Mouse (Mus musculus) liver, embryonic 14.5 days (tissue): Measurements from ENCODE around the gene Ndufa3. TPM values are rescaled to one million over a fixed set of nuclear protein-coding genes. Genes with fewer than 3 reads are reported as not detected.

ENCODE experiments used
- ATAC-seq: fragments of 200-750 bp; cut with Nextera tagmentation; 2 replicates; pipeline ENCODE4 v1.8.0; 2017; ENCODE audit warnings: moderate number of reproducible peaks, mild to moderate bottlenecking, moderate library complexity; ENCODE audit not compliant: insufficient read depth
- DNase-seq, 3 experiments: peaks; one replicate each; pipeline ENCODE4 v3.0.0-alpha.2; 2012 to 2013; ENCODE audit warnings: low read depth in 3 of 3, low spot score in 3 of 3
- H3K27ac ChIP-seq: fragments of 300-500 bp; sonication (generic); 2 replicates; pipeline ENCODE4 v1.5.1; 2014; ENCODE audit warnings: moderate library complexity, mild to moderate bottlenecking, control low read depth, inconsistent platforms
- H3K27me3 ChIP-seq: fragments of 300-500 bp; sonication (generic); 2 replicates; pipeline ENCODE4 v1.6.1; 2014; ENCODE audit warnings: mild to moderate bottlenecking, low read length, moderate library complexity; ENCODE audit not compliant: control insufficient read depth, insufficient read depth
- H3K36me3 ChIP-seq: fragments of 300-500 bp; sonication (generic); replicated peaks from 2 replicates; pipeline ENCODE4 v1.6.1; 2014; ENCODE audit warnings: low read depth; ENCODE audit not compliant: control insufficient read depth, insufficient read depth
- H3K4me1 ChIP-seq, 2 experiments: fragments of 200-500 bp in 1 of 2; fragments of 300-500 bp in 1 of 2; sonication (generic) in 1 of 2; replicated peaks; 2 replicates each; pipeline ENCODE4 v1.6.1; 2012 to 2014; ENCODE audit warnings: antibody characterized with exemption in 1 of 2, inconsistent platforms in 1 of 2, low read length in 1 of 2; ENCODE audit not compliant: control insufficient read depth in 2 of 2, insufficient read depth in 2 of 2
- H3K4me2 ChIP-seq: fragments of 300-500 bp; sonication (generic); 2 replicates; pipeline ENCODE4 v1.6.1; 2014; ENCODE audit warnings: low read depth, mild to moderate bottlenecking, control low read depth, moderate library complexity
- H3K4me3 ChIP-seq, 2 experiments: fragments of 200-500 bp in 1 of 2; fragments of 300-500 bp in 1 of 2; sonication (generic) in 1 of 2; 2 replicates each; pipeline ENCODE4 v1.5.1; 2012 to 2014; ENCODE audit warnings: low read depth in 2 of 2, low read length in 2 of 2, mild to moderate bottlenecking in 2 of 2, control low read depth in 1 of 2, inconsistent platforms in 1 of 2, moderate library complexity in 1 of 2; ENCODE audit not compliant: insufficient read depth in 1 of 2
- H3K9ac ChIP-seq: fragments of 300-500 bp; sonication (generic); replicated peaks from 2 replicates; pipeline ENCODE4 v1.6.1; 2014; ENCODE audit warnings: mild to moderate bottlenecking, control low read depth, moderate library complexity
- H3K9me3 ChIP-seq: fragments of 300-500 bp; sonication (generic); 2 replicates; pipeline ENCODE4 v1.6.1; 2016; ENCODE audit warnings: low read length, mixed read lengths; ENCODE audit not compliant: control insufficient read depth
- CTCF ChIP-seq: IDR thresholded peaks from 2 replicates; pipeline ENCODE4 v1.5.1; 2016; ENCODE audit warnings: antibody characterized with exemption, low read depth, control low read depth
- EP300 ChIP-seq: IDR thresholded peaks from 2 replicates; pipeline ENCODE4 v1.6.1; 2016; ENCODE audit warnings: antibody characterized with exemption, low read depth
- WGBS: fragments of 180-500 bp; shearing (Covaris S2); extraction: QIAGEN DNeasy Blood & Tissue Kit; methylation state at CpG from one replicate; pipeline ENCODE4 v1.1.7; 2014; ENCODE audit not compliant: insufficient replicate concordance; 5-methylcytosine and 5-hydroxymethylcytosine counted together
- polyA plus RNA-seq, 2 experiments: library from polyadenylated mRNA; depleted of rRNA in 1 of 2; stranded (reverse) in 1 of 2; unstranded in 1 of 2; fragments of >200 nt; fragmentation: Nextera tagmentation in 1 of 2; extraction: Ambion mirVana in 1 of 2; gene quantifications; 2 replicates each; pipeline versions ENCODE4 v1.2.1 to v1.2.3; 2012 to 2014

Ndufa3 gene
- polyA plus RNA-seq, 2 experiments: 106 to 354 TPM

GRCm38 (mm10) chr7:3586255-3586654 is 30.9 kb upstream of the Ndufa3 start:
- no peaks in the 10 kb centered on the region for H3K4me1 ChIP-seq
- TF ChIP-seq CTCF: no peak
- no peak for TF ChIP-seq EP300
- no peak overlapping the region for H3K27ac ChIP-seq
- no peak overlapping the region for H3K9ac ChIP-seq
- no peak overlapping the region for H3K4me2 ChIP-seq
- ATAC-seq: no peak
- no peak overlapping the region for H3K4me3 ChIP-seq
- WGBS: 7% methylated on average over 5 of the region's 5 CpGs
- H3K9me3 ChIP-seq: no peaks in the 10 kb centered on the region
- H3K36me3 ChIP-seq: no peaks in the 10 kb centered on the region
- no peaks in the 10 kb centered on the region for H3K27me3 ChIP-seq
- DNase-seq: no peak

- no peak overlapping the region for H3K27ac ChIP-seq
- H3K27me3 ChIP-seq: no peaks in the 10 kb centered on the region
- no peak for DNase-seq
- no peaks in the 10 kb centered on the region for H3K36me3 ChIP-seq
- no peak overlapping the region for H3K4me2 ChIP-seq
- TF ChIP-seq CTCF (no peak), EP300 (no peak)
- no peaks in the 10 kb centered on the region for H3K4me1 ChIP-seq
- no peaks in the 10 kb centered on the region for H3K9me3 ChIP-seq
- no peak overlapping the region for H3K4me3 ChIP-seq
- WGBS: 65% methylated on average over 1 of the region's 1 CpGs
- no peak for ATAC-seq
- H3K9ac ChIP-seq: no peak overlapping the region
Measured at GRCm38 (mm10) chr7:3587292-3587691, 29.9 kb upstream of the Ndufa3 start.

DNA sequence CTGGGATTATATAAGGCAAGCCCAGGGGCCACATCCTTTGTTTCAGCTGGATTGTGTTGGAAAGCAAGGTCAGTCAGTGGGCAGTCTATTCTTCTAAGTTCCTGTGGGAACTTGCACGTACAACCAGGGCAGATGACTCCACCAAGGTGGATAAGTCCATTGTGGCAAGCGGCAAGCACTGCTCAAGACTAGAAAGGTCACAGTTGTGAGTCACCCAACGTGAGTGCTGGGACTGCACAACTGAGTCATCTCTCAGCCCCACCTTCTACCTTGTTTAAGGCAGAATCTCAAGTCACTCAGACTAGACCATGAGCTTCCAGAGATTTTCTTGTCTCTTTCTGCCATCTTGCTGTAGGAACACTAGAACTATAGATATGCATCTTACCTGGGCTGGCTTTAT is 26.6 kb upstream of the Ndufa3 start:
- WGBS: 53% methylated on average over 3 of the region's 3 CpGs
- no peak overlapping the region for H3K4me2 ChIP-seq
- TF ChIP-seq CTCF (no peak), EP300 (no peak)

DNA sequence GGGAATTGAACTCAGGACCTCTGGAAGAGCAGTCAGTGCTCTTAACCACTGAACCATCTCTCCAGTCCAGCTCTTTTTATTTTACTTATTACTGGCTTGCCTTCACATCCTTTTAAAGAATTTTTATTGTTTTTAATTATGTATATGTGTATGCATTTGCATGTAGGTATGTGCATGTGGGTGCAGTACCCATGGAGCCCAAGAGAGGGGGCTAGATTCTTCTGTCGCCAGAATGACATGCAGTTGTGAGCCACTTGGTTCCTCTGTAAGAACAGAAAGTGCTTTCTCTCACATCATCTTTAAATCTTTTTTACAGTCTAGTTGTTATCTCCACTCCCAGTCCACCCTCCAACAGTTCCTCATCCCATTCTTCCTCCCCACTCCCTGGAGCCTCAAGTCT is 25.6 kb upstream of the Ndufa3 start:
- WGBS: 39% methylated on average over 1 of the region's 1 CpGs
- TF ChIP-seq EP300 (no peak), CTCF (peak; percentile 25; the same call in 1 of the 2 replicates)
- DNase-seq: no peak
- no peak overlapping the region for H3K4me3 ChIP-seq
- H3K9ac ChIP-seq: no peak overlapping the region
- no peaks in the 10 kb centered on the region for H3K9me3 ChIP-seq
- no peak overlapping the region for H3K4me2 ChIP-seq
- H3K36me3 ChIP-seq: no peaks in the 10 kb centered on the region
- ATAC-seq: no peak
- no peaks in the 10 kb centered on the region for H3K27me3 ChIP-seq
- peaks cover 2 to 3% of the 10 kb centered on the region in 2 experiments; a peak in 1 of 4 replicates for H3K4me1 ChIP-seq
- H3K27ac ChIP-seq: no peak overlapping the region

More for the DNA sequence above, 26.6 kb upstream of the Ndufa3 start:
- Histone ChIP-seq H3K27ac (no peak overlapping the region), H3K4me3 (no peak overlapping the region), H3K36me3 (no peaks in the 10 kb centered on the region), H3K9me3 (no peaks in the 10 kb centered on the region), H3K27me3 (no peaks in the 10 kb centered on the region), H3K4me1 (peaks cover 2 to 3% of the 10 kb centered on the region in 2 experiments; a peak in 1 of 4 replicates), H3K9ac (no peak overlapping the region)
- DNase-seq (no peak), ATAC-seq (no peak)

DNA sequence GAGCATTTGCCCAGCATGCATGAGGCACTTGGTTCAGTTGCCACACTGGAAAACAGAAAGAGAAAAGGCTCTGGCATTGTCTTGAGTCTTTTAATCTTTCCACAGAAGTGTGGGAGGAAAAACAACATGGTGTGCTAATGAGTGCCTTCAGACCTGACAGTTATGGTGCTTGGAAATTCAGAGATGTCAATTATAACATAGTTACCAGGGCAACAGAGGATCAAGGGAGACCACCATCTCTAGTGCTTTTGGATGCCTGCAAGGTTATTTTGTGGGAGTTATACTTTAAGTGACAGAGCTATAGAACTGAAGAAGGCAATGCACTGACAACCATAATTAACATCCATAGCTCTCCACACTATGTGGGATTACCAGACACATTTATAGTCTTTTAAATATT is 23.3 kb upstream of the Ndufa3 start:
- DNase-seq (no peak), ATAC-seq (no peak)
- no peak overlapping the region for H3K9ac ChIP-seq
- TF ChIP-seq EP300 (no peak), CTCF (no peak)
- H3K27ac ChIP-seq: no peak overlapping the region
- no peaks in the 10 kb centered on the region for H3K27me3 ChIP-seq
- no peaks in the 10 kb centered on the region for H3K9me3 ChIP-seq
- H3K4me1 ChIP-seq: peaks cover 2 to 3% of the 10 kb centered on the region in 2 experiments; a peak in 1 of 4 replicates
- no peak overlapping the region for H3K4me2 ChIP-seq
- no peaks in the 10 kb centered on the region for H3K36me3 ChIP-seq
- H3K4me3 ChIP-seq: no peak overlapping the region
